Mouse (Mus musculus): ENCODE data around the gene Cnih3.

Gene Cnih3

GRCm38 (mm10) chr1:181448041-181448440 is 95.6 kb downstream of the Cnih3 start:
- no peak for DNase-seq (ENCODE audit: low read depth, low spot score)

- no peak for DNase-seq (ENCODE audit: low read depth, low spot score)
These were observed 100.7 kb downstream of the Cnih3 start for GRCm38 (mm10) chr1:181453106-181453505.

- no peak for DNase-seq (ENCODE audit: low read depth, low spot score)
These were observed 104.5 kb downstream of the Cnih3 start for GRCm38 (mm10) chr1:181456911-181457310.

- DNase-seq (ENCODE audit: low read depth, low spot score), result no peak
These were observed 107.1 kb downstream of the Cnih3 start for GRCm38 (mm10) chr1:181459431-181460105.

GRCm38 (mm10) chr1:181460283-181460682 is 107.9 kb downstream of the Cnih3 start:
- no peak for DNase-seq (ENCODE audit: low read depth, low spot score)

- no peak for DNase-seq (ENCODE audit: low read depth, low spot score)
These were observed 109.1 kb downstream of the Cnih3 start for GRCm38 (mm10) chr1:181461484-181461883.

GRCm38 (mm10) chr1:181462051-181462905 is 109.8 kb downstream of the Cnih3 start:
- no peak for DNase-seq (ENCODE audit: low read depth, low spot score)

- no peak for DNase-seq (ENCODE audit: low read depth, low spot score)
These were observed 110.4 kb downstream of the Cnih3 start for GRCm38 (mm10) chr1:181462906-181463179.

GRCm38 (mm10) chr1:181465027-181465426 is 112.6 kb downstream of the Cnih3 start:
- peak; percentile 40 for DNase-seq (ENCODE audit: low read depth, low spot score)

GRCm38 (mm10) chr1:181466040-181466439 is 113.6 kb downstream of the Cnih3 start:
- no peak for DNase-seq (ENCODE audit: low read depth, low spot score)

GRCm38 (mm10) chr1:181466601-181467320 is 114.3 kb downstream of the Cnih3 start:
- DNase-seq (ENCODE audit: low read depth, low spot score), result no peak

- DNase-seq (ENCODE audit: low read depth, low spot score), result no peak
These were observed 114.9 kb downstream of the Cnih3 start for GRCm38 (mm10) chr1:181467321-181467670.

- DNase-seq (ENCODE audit: low read depth, low spot score), result no peak
These were observed 117.0 kb downstream of the Cnih3 start for GRCm38 (mm10) chr1:181469415-181469814.

GRCm38 (mm10) chr1:181476141-181476540 is 123.7 kb downstream of the Cnih3 start:
- DNase-seq (ENCODE audit: low read depth, low spot score), result no peak

GRCm38 (mm10) chr1:181476557-181476956 is 124.1 kb downstream of the Cnih3 start:
- DNase-seq (ENCODE audit: low read depth, low spot score), result no peak

- DNase-seq (ENCODE audit: low read depth, low spot score), result no peak
These were observed 132.3 kb downstream of the Cnih3 start for GRCm38 (mm10) chr1:181484696-181485095.

GRCm38 (mm10) chr1:181503471-181503870 is 151.0 kb downstream of the Cnih3 start:
- no peak for DNase-seq (ENCODE audit: low read depth, low spot score)

- DNase-seq (ENCODE audit: low read depth, low spot score), result no peak
These were observed 152.9 kb downstream of the Cnih3 start for GRCm38 (mm10) chr1:181505367-181505766.
